ENCODE assay signal across 8 mouse cellular contexts in genomic region chr14:105803281-105803680, GRCm38 (mm10).
DNase-seq lines count a peak whose midpoint lies in the region; ATAC-seq and TF ChIP-seq lines count a peak whose summit lies in the region.

No protein-coding gene starts in this region.

- DNase-seq in forebrain, postnatal 0 days: no peak
- DNase-seq in lung, postnatal 36 days: peak; percentile 16
- no peak for DNase-seq in lung, postnatal 25 days (ENCODE audit: low spot score)
- peak; percentile 20 for DNase-seq in kidney, postnatal 14 days
- DNase-seq in ovary, postnatal 36 days (ENCODE audit: low spot score): no peak
- DNase-seq in left cerebral cortex, postnatal 14 days (ENCODE audit: low spot score in 2 of 2): no peak

- H3K9me3 ChIP-seq in forebrain, embryonic 13.5 days (replicated peaks): no peaks in the 10 kb centered on the region
- H3K9me3 ChIP-seq in forebrain, postnatal 0 days (ENCODE audit: low read length): no peaks in the 10 kb centered on the region
- no peaks in the 10 kb centered on the region for H3K9me3 ChIP-seq in stomach, embryonic 14.5 days (ENCODE audit: control insufficient read depth, low read depth, low read length)

- ATAC-seq in forebrain, embryonic 13.5 days: no peak
- no peak for ATAC-seq in forebrain, postnatal 0 days
- peak; percentile 15; the same call in 1 of the 2 replicates for ATAC-seq in stomach, embryonic 14.5 days (ENCODE audit: insufficient number of reproducible peaks, insufficient read depth, low FRiP score, low read depth)

- 0 out of 2 replicates have a peak overlapping the region, but pooled peaks have one; percentile 30 for H3K4me2 ChIP-seq in forebrain, embryonic 13.5 days
- no peak overlapping the region for H3K4me2 ChIP-seq in forebrain, postnatal 0 days (ENCODE audit: low read depth)
- H3K4me2 ChIP-seq in stomach, embryonic 14.5 days (replicated peaks; ENCODE audit: low read depth, low read length): peak overlapping the region; percentile 35

- H3K27ac ChIP-seq in forebrain, embryonic 13.5 days: no peak overlapping the region
- H3K27ac ChIP-seq in forebrain, postnatal 0 days (ENCODE audit: low read depth, low read length): no peak overlapping the region
- peak overlapping the region; percentile 85 for H3K27ac ChIP-seq in stomach, embryonic 14.5 days (ENCODE audit: low read length)

- 44% methylated on average over 7 of the region's 7 CpGs for WGBS in forebrain, embryonic 13.5 days
- 50% methylated on average over 7 of the region's 7 CpGs for WGBS in forebrain, postnatal 0 days
- 35% methylated on average over 7 of the region's 7 CpGs for WGBS in stomach, embryonic 14.5 days

- no peak for TF ChIP-seq CTCF in forebrain, postnatal 0 days (IDR thresholded peaks at IDR 0.05; ENCODE audit: low read depth)

- no peaks in the 10 kb centered on the region for H3K27me3 ChIP-seq in forebrain, embryonic 13.5 days
- no peaks in the 10 kb centered on the region for H3K27me3 ChIP-seq in forebrain, postnatal 0 days (ENCODE audit: insufficient read depth, low read length)
- H3K27me3 ChIP-seq in stomach, embryonic 14.5 days (ENCODE audit: control insufficient read depth, insufficient read depth, low read length): no peaks in the 10 kb centered on the region

- H3K4me1 ChIP-seq in forebrain, embryonic 13.5 days: peaks cover 10% of the 10 kb centered on the region
- no peaks in the 10 kb centered on the region for H3K4me1 ChIP-seq in forebrain, postnatal 0 days (ENCODE audit: insufficient read depth)
- peaks cover 8% of the 10 kb centered on the region; the same call in 1 of the 2 replicates for H3K4me1 ChIP-seq in stomach, embryonic 14.5 days (ENCODE audit: control insufficient read depth, insufficient read depth, low read length)

- H3K36me3 ChIP-seq in forebrain, embryonic 13.5 days (ENCODE audit: poor library complexity, severe bottlenecking): no peaks in the 10 kb centered on the region
- no peaks in the 10 kb centered on the region for H3K36me3 ChIP-seq in forebrain, postnatal 0 days (ENCODE audit: insufficient read depth)
- H3K36me3 ChIP-seq in stomach, embryonic 14.5 days (ENCODE audit: control insufficient read depth, insufficient read depth, low read length): no peaks in the 10 kb centered on the region

- intact Hi-C loops in left cerebral cortex, postnatal 14 days (cut with DNase I): no loop called here

- no peak overlapping the region for H3K9ac ChIP-seq in forebrain, embryonic 13.5 days
- no peak overlapping the region for H3K9ac ChIP-seq in forebrain, postnatal 0 days
- no peak overlapping the region for H3K9ac ChIP-seq in stomach, embryonic 14.5 days (replicated peaks; ENCODE audit: low read depth, low read length)

- H3K4me3 ChIP-seq in forebrain, embryonic 13.5 days: no peak overlapping the region
- no peak overlapping the region for H3K4me3 ChIP-seq in forebrain, postnatal 0 days (ENCODE audit: low read depth, low read length)
- H3K4me3 ChIP-seq in stomach, embryonic 14.5 days (ENCODE audit: low read depth, low read length): 0 out of 2 replicates have a peak overlapping the region, but pooled peaks have one; percentile 4

Comparison
In these comparisons a context has a peak if more than half of its experiments do, and no peak if none do; other contexts are left out.
1. DNase-seq: peak in lung, postnatal 36 days (single experiment) and kidney, postnatal 14 days (single experiment); none in forebrain, postnatal 0 days (single experiment), lung, postnatal 25 days (single experiment), ovary, postnatal 36 days (single experiment) and left cerebral cortex, postnatal 14 days (0 of 2).